Mouse (Mus musculus): Measurements from ENCODE around the gene Prkg1.

DNA sequence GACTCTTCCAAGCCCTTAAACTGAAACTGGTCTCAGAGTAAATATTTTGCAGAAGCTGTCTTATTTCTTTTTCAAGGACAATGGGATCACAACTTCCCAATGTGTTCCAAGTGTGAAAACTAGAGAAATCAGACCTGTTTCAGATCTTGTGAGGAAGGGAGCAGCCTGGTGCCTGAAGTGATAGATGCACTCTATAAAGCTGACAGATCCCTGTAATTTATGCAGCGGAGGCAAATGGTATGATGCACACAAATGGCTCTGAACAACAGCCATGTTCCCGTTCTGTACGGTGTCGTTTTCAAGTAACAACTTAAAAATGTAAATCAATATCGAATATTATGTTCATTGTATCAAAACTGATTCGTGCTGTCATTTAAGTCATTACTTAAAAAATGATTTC, 1076.9 kb downstream of the Prkg1 start:
- no peak for TF ChIP-seq CTCF (IDR thresholded peaks at IDR 0.05; ENCODE audit: control insufficient read depth, insufficient read depth, low read length)
- no peak for TF ChIP-seq POLR2A (IDR thresholded peaks at IDR 0.05; ENCODE audit: borderline replicate concordance, control insufficient read depth, low read depth, low read length)

All from bone marrow, adult 2 months (tissue).